Mouse (Mus musculus) right cerebral cortex, postnatal 4 days (tissue): Measurements from ENCODE around the gene Gnpnat1.
"Not testable (repeated sequence)": the region's sequence is repeated elsewhere in the genome, so short reads cannot be mapped to it uniquely, and the experiment has no call there.

ENCODE experiments used
- DNase-seq: peaks from one replicate; pipeline ENCODE4 v3.0.0-alpha.2; 2022

Gene Gnpnat1

DNA sequence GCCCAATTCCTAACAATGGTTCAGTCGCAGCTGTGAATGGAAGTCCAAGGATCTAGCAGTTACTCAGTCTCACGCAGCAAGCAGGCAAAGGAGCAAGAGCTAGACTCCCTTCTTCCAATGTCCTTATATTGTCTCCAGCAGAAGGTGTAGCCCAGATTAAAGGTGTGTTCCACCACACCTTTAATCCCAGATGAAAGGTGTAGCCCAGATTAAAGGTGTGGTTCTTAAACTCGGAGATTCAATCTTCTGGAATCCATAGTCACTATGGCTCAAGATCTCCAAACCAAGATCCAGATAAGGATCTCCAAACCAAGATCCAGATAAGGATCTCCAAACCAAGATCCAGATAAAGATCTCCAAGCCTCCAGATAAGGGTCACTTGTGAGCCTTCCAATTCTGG, at the start of gene Gnpnat1:
Gene Gnpnat1, minus strand, starts transcription at position 101 of the 400 bp plus-strand sequence.
- not testable (repeated sequence) for DNase-seq

DNA sequence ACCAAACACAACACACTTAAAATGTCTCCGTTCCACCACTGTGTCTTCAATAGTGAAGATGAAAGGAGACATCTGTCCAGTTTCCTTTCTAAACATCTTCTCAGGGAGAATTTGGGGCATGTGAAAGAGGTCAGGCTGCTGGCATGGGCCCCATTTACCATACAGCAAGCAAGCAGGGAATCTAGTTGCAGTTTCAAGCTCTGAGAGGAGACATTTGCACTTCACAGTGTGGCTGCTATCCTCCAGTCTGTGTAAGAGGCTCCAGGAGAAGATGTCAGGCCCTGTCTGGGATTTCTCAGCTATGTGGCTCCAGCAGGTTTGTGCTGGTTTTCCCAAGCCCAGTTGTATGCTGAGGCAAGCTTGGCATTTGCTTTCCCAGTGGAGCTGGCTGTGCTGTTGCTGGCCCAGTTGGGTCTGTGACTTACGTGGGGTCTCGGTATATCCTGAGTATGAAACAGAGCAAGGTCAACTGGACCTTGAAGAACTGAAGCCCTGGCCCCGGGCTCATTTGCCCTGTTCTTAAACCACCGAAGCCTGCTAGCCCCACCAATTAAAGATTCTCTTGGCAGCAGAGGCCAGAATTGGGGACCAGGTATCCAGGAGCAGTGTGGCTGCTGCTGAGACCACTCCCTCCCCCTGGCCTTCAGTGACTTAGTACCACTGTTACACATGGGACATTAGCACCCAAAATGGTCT, 49.0 kb upstream of the Gnpnat1 start:
- no peak for DNase-seq

GRCm38 (mm10) chr14:45452861-45453512, 48.3 kb upstream of the Gnpnat1 start:
- no peak for DNase-seq

- no peak for DNase-seq
These were observed 47.4 kb upstream of the Gnpnat1 start for GRCm38 (mm10) chr14:45452148-45452547.

DNA sequence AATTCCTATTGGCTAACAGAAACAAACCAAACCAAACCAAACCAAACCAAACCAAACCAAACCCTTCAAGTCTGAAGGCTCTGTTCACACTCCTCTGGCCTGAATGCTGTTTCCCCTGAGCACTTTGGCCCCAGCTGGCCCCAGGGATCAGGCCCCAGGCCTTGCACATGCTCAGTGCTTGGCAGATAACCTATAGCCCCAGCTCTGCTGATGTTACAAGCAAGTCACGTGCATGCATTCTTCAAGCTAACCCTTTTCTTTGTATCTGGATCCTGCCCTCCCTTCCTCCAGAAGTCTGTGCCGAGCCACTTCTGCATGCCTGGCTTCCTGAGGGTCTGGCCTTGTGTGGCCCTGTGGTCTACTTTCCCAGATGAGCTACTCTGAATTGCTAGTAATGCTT, 46.4 kb upstream of the Gnpnat1 start:
- no peak for DNase-seq

- DNase-seq = no peak
These were observed 42.1 kb upstream of the Gnpnat1 start for GRCm38 (mm10) chr14:45446777-45447176.

DNA sequence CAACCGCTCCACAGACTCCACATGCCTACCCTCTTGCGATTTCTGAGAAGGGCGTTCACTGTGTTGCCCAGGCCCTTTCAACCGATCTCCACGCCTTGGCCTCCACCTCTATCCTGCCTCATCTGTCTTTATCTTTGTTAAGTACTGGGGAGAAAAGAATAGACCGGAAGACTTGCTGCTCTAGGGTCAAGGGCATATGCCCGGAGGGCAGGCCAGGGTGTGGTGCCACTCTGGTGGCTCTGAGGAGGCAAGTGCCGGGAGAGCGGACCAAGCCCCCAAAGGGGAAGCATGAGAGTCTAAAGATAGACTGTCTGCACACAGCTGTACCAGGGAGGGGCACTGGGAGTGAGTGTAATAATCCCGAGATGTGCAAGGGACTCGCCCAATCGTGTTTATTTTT, 40.7 kb upstream of the Gnpnat1 start:
- DNase-seq = no peak

- DNase-seq = no peak
These were observed 40.2 kb upstream of the Gnpnat1 start for GRCm38 (mm10) chr14:45444870-45445269.

- no peak for DNase-seq
These were observed 38.3 kb upstream of the Gnpnat1 start for GRCm38 (mm10) chr14:45442781-45443560.

- DNase-seq = no peak
These were observed 36.6 kb upstream of the Gnpnat1 start for GRCm38 (mm10) chr14:45441291-45441690.

- no peak for DNase-seq
These were observed 34.7 kb upstream of the Gnpnat1 start for GRCm38 (mm10) chr14:45439387-45439786.

- no peak for DNase-seq
These were observed 34.2 kb upstream of the Gnpnat1 start for GRCm38 (mm10) chr14:45438931-45439275.

GRCm38 (mm10) chr14:45438250-45438930, 33.7 kb upstream of the Gnpnat1 start:
- no peak for DNase-seq

DNA sequence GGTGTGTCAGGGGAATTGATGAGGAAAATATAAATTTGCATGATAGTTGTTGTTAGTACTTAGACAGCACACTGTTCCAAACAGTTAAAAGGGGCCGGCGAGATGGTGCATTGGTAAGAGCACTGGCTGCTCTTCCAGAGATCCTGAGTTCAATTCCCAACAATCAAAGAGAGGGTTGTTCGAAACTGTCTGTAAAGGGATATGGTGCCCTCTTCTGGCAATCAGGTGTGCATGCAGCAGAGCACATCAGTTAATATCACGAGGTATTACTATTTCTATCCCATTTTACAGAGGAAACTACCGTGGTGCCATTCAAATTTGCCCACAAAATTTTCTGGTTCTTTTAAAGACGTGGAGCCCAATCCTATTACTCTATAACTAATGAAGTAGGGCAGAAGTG, 29.5 kb upstream of the Gnpnat1 start:
- DNase-seq = no peak

- DNase-seq = peak; percentile 23
These were observed 27.3 kb upstream of the Gnpnat1 start for GRCm38 (mm10) chr14:45432003-45432402.

GRCm38 (mm10) chr14:45430066-45430842, 25.5 kb upstream of the Gnpnat1 start:
- DNase-seq = no peak

DNA sequence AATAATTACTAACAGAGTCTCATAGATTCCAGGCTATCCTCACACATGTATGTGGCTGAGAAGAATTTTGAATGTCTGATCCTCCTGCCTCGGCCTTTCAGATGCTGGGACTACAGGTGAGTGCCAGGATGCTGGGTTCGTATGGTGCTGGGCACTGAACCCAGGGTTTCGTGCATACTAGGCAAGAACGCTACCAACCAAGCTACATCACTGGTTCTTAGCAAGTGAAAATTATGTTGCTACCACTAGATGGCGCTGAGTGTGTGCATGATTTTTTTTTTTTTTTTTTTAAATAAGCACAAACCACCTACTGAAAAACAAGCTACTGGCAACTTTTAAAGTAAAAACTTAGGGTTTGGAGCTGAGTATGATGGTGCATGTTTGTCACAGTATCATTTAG, 18.5 kb upstream of the Gnpnat1 start:
- peak; percentile 17 for DNase-seq

DNA sequence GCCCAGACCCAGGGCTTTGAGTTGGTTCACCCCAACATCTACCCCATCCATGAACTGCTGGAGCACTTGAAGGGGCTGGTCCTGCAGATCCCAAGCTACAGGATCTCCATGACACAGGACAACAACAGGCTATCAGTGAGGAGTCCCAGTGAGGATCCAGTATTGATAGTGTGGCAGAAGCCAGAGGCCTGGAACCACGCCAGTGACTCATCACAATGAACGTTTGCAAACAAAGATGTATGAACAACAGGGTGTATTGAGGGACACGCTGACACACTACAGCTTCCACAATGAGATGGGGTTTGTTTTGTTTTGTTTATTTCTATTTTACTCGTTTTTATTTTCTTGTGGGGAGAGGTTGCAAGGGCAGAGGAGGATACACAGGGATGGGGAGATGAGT, 17.7 kb upstream of the Gnpnat1 start:
- DNase-seq = no peak

DNA sequence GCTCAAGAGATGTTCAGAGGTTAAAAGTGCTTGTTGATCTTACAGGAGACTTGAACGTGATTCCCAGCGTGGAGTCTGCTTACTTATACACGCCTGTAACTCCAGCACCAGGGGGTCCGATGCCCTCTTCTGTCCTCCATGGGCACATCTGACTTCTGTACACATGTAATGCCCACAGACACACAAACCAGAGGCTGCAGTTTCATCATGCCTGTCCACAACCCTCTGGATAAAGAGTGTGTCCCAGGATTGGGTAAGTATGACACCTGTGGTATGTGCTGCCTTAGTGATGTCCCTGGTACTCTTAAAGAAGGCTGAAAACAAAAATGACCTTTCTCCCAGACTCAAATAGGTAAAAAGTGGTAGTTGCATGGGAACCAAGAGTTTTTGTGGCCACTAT, 14.6 kb upstream of the Gnpnat1 start:
- no peak for DNase-seq

DNA sequence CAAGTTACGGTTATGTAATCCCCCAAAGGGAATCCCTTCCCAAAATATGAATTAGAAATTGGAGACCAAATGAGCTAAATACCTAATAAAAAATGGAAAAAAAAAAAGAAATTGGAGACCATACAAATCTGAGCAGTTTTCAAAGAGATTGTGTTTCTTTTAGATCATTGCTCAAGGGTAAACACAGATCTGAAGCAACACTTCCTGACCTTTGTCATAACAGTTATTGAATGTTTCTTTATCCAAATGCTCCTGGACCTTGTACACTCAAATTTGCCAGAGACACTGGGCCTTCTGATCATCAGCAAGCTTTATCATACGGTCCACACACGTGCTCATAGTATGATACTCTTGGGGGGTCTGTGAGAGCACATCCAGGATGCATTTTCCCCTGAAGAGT, 13.8 kb upstream of the Gnpnat1 start:
- DNase-seq = no peak

DNA sequence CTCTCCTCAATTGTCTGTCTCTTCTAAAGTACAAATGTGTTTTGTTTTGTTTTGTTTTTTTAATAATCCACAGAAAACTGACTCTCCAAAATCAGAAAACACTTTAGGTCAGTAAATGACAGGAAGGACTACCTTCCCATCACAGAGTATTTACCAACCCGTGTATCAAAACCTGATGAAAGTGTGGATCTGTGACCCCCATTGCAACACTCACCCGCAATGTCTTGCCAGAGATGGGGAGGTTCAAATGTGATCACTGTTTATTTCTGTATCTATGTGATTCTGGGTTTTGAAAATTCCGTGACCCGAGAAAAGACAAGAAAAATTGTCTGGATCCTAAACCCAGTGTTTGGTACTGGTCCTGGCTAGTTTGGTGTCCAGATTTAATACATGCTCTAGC, 11.6 kb upstream of the Gnpnat1 start:
- no peak for DNase-seq

GRCm38 (mm10) chr14:45403651-45404050, 1.1 kb downstream of the Gnpnat1 start:
- DNase-seq = no peak

- no peak for DNase-seq
These were observed 4.9 kb downstream of the Gnpnat1 start for GRCm38 (mm10) chr14:45399836-45400235.
